Mouse (Mus musculus): ENCODE results near the gene Fsd1.
"Not testable (repeated sequence)": the region's sequence is repeated elsewhere in the genome, so short reads cannot be mapped to it uniquely, and the experiment has no call there.

DNA sequence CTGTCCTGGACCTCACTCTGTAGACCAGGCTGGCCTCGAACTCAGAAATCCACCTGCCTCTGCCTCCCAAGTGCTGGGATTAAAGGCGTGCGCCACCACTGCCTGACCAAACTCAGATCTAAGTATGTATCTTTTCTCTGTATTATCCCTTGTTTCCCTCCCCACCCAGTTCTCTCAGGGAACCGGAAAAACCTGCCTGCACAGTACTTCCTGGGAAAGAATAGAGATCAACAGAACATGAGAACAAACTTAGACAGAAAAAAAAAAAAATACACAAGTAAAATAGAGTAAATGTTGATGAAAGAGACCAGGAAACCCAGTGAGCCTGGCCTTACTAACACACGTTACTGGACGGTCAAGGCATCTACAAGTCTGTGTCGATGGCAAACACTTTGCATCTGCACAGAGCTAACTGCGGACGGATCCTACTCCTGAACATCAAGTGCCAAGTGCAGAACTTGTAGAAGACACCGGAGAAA lies 41.9 kb upstream of the Fsd1 start:
- not testable (repeated sequence) for TF ChIP-seq CTCF (conservative IDR thresholded peaks at IDR 0.05; ENCODE audit: insufficient read depth, insufficient read length, low read depth, low read length); POLR2A (IDR thresholded peaks at IDR 0.05; ENCODE audit: low read depth, low read length)
